Mouse (Mus musculus): ENCODE data around the gene Baiap2l2.

DNA sequence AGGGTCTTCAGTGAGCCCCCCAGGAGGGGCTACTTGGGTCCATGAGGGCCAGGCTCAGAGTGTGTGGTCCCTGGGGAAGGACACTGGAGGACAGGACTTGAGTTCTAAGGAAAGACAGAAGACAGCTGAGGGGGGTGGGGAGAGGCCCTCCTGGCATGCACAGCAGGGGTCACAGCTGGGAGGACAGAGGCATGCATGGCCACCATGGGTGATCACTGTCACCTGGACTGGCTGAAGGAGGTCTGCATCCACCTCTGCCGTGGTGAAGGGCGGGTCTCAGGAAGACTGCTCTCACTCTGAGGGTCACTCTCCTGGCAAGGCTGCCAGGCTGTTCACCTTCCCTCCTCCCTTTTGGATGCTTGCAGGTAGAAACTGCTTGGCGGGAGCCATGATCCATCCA lies 39.0 kb upstream of the Baiap2l2 start:
- TF ChIP-seq EP300 (IDR thresholded peaks at IDR 0.05; ENCODE audit: insufficient read depth, low read depth, low read length) (no peak), CTCF (IDR thresholded peaks at IDR 0.05) (no peak), POLR2A (IDR thresholded peaks at IDR 0.05; ENCODE audit: insufficient read depth, low read depth, low read length) (no peak)

Data from heart, adult 2 months (tissue).